Mouse (Mus musculus) ES-E14 (cell line): ENCODE measurements at regions not wholly inside any gene's neighbourhood (a gene's known extent, or its start where the extent isn't known, plus 50 kb on each side); places are given as distances from the start of the nearest gene placed in this dataset.

Experiments used
- DNase-seq: peaks from one replicate; pipeline ENCODE4 v3.0.0-alpha.2; 2013; ENCODE audit warnings: low read depth, low spot score
- H3K27ac ChIP-seq: 2 replicates; pipeline ENCODE4 v1.5.1; 2012; ENCODE audit warnings: low read depth, mild to moderate bottlenecking, low read length, moderate library complexity, mixed read lengths; ENCODE audit not compliant: poor library complexity, insufficient read depth, severe bottlenecking
- H3K36me3 ChIP-seq: 2 replicates; pipeline ENCODE4 v1.6.1; 2012; ENCODE audit warnings: mild to moderate bottlenecking, low read length, moderate library complexity, mixed read lengths; ENCODE audit not compliant: control insufficient read depth, poor library complexity, insufficient read depth, severe bottlenecking
- H3K4me1 ChIP-seq, 2 experiments: fragments of 150-350 bp in 1 of 2; sonication (generic) in 1 of 2; 2 replicates each; pipeline ENCODE4 v1.6.1; 2012; ENCODE audit warnings: low read length in 2 of 2, mild to moderate bottlenecking in 1 of 2, mixed read lengths in 1 of 2; ENCODE audit not compliant: control insufficient read depth in 2 of 2, insufficient read depth in 2 of 2, poor library complexity in 1 of 2
- H3K4me3 ChIP-seq, 2 experiments: fragments of 150-350 bp in 1 of 2; sonication (generic) in 1 of 2; 2 replicates each; pipeline ENCODE4 v1.5.1; 2012; ENCODE audit warnings: low read length in 2 of 2, low read depth in 1 of 2, mild to moderate bottlenecking in 1 of 2, mixed read lengths in 1 of 2; ENCODE audit not compliant: insufficient read depth in 1 of 2, poor library complexity in 1 of 2, severe bottlenecking in 1 of 2
- H3K9ac ChIP-seq: 2 replicates; pipeline ENCODE4 v1.6.1; 2012; ENCODE audit warnings: low read depth, mild to moderate bottlenecking, low read length, mixed read lengths; ENCODE audit not compliant: poor library complexity, insufficient read depth, severe bottlenecking
- H3K9me3 ChIP-seq: fragments of 150-350 bp; sonication (generic); 2 replicates; pipeline ENCODE4 v1.6.1; 2012; ENCODE audit warnings: low read depth, mild to moderate bottlenecking, low read length; ENCODE audit not compliant: control insufficient read depth, insufficient read depth
- CHD2 ChIP-seq: IDR thresholded peaks from 2 replicates; pipeline ENCODE4 v1.6.1; 2014; ENCODE audit warnings: mild to moderate bottlenecking, low read depth, low read length, inconsistent platforms
- HCFC1 ChIP-seq: IDR thresholded peaks from 2 replicates; pipeline ENCODE4 v1.6.1; 2012; ENCODE audit warnings: low read length, inconsistent platforms, borderline replicate concordance; ENCODE audit not compliant: insufficient read depth
- MAFK ChIP-seq: IDR thresholded peaks from 2 replicates; pipeline ENCODE4 v1.6.1; 2014; ENCODE audit warnings: mild to moderate bottlenecking, low read depth, low read length, inconsistent platforms; ENCODE audit not compliant: insufficient read depth
- ZC3H11A ChIP-seq: IDR thresholded peaks from 2 replicates; pipeline ENCODE4 v1.6.1; 2012; ENCODE audit warnings: low read depth, mild to moderate bottlenecking, inconsistent platforms, low read length, borderline replicate concordance
- ZNF384 ChIP-seq: IDR thresholded peaks from 2 replicates; pipeline ENCODE4 v1.6.1; 2012; ENCODE audit warnings: low read depth, low read length, inconsistent platforms
- in situ Hi-C, 2 experiments: fragments of 600-800 bp; cut with MboI; formaldehyde crosslinking; loops; one replicate each; pipeline ENCODE4 v1.15.1; 2025; ENCODE audit warnings: low sequenced_read_pairs in 2 of 2, inconsistent platforms in 1 of 2; ENCODE audit not compliant: unreplicated experiment in 2 of 2

DNA sequence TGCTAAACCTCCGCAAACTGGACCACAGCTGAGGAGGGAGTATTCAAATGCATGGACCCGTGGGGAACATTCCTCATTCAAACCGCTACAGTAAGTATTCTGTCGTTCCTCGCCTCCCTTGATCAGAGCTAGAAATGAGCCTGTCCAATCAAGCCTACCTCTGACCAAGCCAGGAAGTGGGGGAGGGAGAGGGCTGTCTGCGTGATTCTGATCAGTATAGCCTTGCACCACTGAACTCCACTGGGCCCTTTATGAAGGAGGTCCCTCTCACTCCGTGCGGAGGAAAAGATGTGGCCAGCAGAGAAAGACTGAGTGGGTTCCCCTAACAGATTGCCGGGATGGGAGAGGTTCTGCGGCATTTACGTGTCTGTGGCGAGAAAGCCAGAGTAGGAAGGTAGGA lies 257.4 kb upstream of the Kazn start:
- no peaks in the 10 kb centered on the region for H3K36me3 ChIP-seq
- H3K4me3 ChIP-seq = no peak overlapping the region
- H3K4me1 ChIP-seq = no peaks in the 10 kb centered on the region
- TF ChIP-seq ZNF384 (no peak), CHD2 (no peak), HCFC1 (no peak), ZC3H11A (no peak), MAFK (no peak)
- no peak overlapping the region for H3K9ac ChIP-seq
- DNase-seq = no peak
- no peaks in the 10 kb centered on the region for H3K9me3 ChIP-seq
- no peak overlapping the region for H3K27ac ChIP-seq
- in situ Hi-C loops = no loop called here

DNA sequence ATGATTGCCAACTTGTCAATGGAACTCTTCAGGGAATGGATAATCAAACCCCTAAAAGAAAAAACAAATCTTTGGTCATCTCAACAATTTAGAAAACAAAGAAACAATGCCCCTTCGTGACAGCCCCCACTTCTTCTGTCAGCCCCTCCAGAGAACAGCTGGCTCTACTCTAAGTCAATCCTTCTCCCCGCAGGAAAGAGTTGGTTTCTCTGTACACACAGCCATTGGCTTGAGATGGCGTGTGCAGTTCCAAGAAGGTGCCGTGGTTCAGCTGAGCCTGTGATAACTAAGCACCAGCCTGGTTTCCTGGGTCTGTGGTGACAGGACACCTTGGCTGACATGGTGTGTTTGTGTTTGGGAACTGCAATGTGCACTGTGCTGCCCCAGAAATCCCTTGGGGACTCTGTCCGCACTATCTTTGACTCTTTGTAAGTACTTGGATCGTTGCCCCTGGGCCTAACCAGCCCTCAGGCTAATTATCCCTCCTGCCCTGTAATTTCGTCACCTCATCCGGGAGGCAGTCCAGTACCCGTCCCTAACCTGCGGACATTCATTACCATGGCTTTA lies 253.8 kb upstream of the Kazn start:
- Histone ChIP-seq H3K9me3 (no peaks in the 10 kb centered on the region), H3K27ac (no peak overlapping the region), H3K4me1 (no peaks in the 10 kb centered on the region), H3K36me3 (no peaks in the 10 kb centered on the region), H3K9ac (no peak overlapping the region), H3K4me3 (no peak overlapping the region)
- in situ Hi-C loops = no loop called here
- no peak for DNase-seq
- TF ChIP-seq ZC3H11A (no peak), HCFC1 (no peak), MAFK (no peak), ZNF384 (no peak), CHD2 (no peak)

DNA sequence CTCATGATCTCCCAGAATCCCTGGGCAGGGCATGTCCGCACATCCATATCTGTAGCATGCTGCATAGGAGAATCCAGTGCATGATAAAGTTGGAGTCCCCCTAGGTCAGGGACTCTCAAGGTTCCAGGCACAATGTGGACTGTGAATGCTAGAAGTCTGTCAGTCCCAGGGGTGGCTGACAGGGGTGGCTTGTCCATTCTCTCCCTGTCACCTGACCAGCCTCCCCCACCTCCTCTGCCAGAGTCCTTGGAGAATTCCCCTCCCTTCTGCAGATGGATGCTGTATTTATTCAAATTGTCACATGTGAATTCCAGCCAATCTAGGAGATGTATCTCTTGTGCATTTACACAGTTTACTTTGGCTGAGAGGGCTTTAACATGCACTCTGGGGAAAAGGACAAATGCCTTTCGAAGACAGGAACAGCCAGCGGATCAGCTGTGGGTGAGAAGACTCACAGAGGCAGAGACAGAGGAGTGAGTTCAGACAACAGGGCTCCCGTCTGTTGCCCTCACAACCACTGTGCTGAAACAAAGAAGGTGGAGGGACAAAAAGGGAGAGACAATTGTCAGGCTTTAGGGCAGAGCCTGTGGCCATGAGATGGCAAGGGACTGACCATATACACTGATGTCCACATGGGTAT lies 246.7 kb upstream of the Kazn start:
- no peak for DNase-seq
- Histone ChIP-seq H3K27ac (no peak overlapping the region), H3K36me3 (no peaks in the 10 kb centered on the region), H3K9ac (no peak overlapping the region), H3K4me3 (no peak overlapping the region), H3K4me1 (no peaks in the 10 kb centered on the region), H3K9me3 (no peaks in the 10 kb centered on the region)
- in situ Hi-C loops = no loop called here
- TF ChIP-seq MAFK (no peak), CHD2 (no peak), ZNF384 (no peak), ZC3H11A (no peak)

DNA sequence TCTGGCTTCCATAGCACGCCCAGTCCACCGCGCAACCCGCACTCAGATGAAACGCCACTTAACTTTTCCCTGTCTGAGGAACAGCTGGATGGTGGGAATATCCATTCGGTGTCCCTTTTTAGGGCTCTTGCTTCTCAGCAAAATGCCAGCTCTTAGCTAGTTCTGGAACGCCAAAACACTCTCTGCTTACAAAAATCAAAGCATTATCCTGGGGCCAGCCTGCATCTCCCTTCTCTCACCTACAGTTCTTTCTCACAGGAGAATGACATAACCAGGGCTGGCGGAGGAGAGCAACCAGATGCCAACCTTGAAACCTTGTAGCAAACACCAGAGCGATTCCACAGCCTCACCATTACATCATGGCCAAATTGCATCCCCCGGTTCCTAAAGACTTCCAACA lies 236.4 kb upstream of the Kazn start:
- Histone ChIP-seq H3K9me3 (no peaks in the 10 kb centered on the region), H3K36me3 (no peaks in the 10 kb centered on the region), H3K9ac (no peak overlapping the region), H3K4me3 (no peak overlapping the region), H3K4me1 (no peaks in the 10 kb centered on the region), H3K27ac (no peak overlapping the region)
- in situ Hi-C loops = no loop called here
- TF ChIP-seq ZNF384 (no peak), HCFC1 (no peak), MAFK (no peak), ZC3H11A (no peak), CHD2 (no peak)
- DNase-seq = no peak

DNA sequence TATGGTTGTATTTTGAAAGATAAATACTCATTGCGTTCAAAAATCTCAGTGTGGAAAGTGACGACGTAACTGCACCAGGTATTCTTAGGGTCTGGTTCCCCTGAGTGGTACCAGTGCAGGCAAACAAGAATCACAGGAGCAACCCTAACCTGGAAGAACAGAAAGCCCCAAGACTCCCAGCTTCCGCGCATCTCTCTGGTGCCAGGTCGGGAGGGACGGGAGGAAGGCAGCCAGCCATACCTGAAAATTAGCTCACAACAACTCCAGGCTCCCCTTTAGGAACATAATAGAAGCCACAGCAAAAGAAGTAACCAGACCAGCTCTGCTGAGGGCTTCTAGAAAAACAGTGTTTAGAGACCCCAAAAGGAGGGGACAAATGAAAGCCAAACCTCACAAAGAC lies 235.4 kb upstream of the Kazn start:
- TF ChIP-seq CHD2 = no peak
- TF ChIP-seq MAFK = no peak
- Histone ChIP-seq H3K4me1 (no peaks in the 10 kb centered on the region), H3K27ac (no peak overlapping the region), H3K9me3 (no peaks in the 10 kb centered on the region), H3K4me3 (no peak overlapping the region), H3K36me3 (no peaks in the 10 kb centered on the region), H3K9ac (no peak overlapping the region)
- DNase-seq = no peak
- in situ Hi-C loops = no loop called here
